Mouse (Mus musculus) heart, postnatal 0 days (tissue): ENCODE data around the gene Haghl. TPM values are rescaled to one million over a fixed set of nuclear protein-coding genes. Genes with fewer than 3 reads are reported as not detected.

ENCODE experiments used
- ATAC-seq: fragments of 200-750 bp; cut with Nextera tagmentation; 2 replicates; pipeline ENCODE4 v1.8.0; 2017; ENCODE audit warnings: low read depth, moderate number of reproducible peaks, moderate library complexity; ENCODE audit not compliant: insufficient read depth
- DNase-seq: peaks from one replicate; pipeline ENCODE4 v3.0.0-alpha.2; 2016; ENCODE audit warnings: low spot score
- H3K27ac ChIP-seq: fragments of 300-500 bp; sonication (generic); 2 replicates; pipeline ENCODE4 v1.5.1; 2014; ENCODE audit warnings: low read depth, mild to moderate bottlenecking
- H3K27me3 ChIP-seq: fragments of 300-500 bp; sonication (generic); 2 replicates; pipeline ENCODE4 v1.6.1; 2014; ENCODE audit warnings: low read length, mixed read lengths; ENCODE audit not compliant: control insufficient read depth, insufficient read depth
- H3K36me3 ChIP-seq: fragments of 300-500 bp; sonication (generic); replicated peaks from 2 replicates; pipeline ENCODE4 v1.6.1; 2014; ENCODE audit warnings: low read length, mixed read lengths; ENCODE audit not compliant: control insufficient read depth, insufficient read depth
- H3K4me1 ChIP-seq: fragments of 300-500 bp; sonication (generic); 2 replicates; pipeline ENCODE4 v1.6.1; 2014; ENCODE audit warnings: antibody characterized with exemption; ENCODE audit not compliant: control insufficient read depth, insufficient read depth
- H3K4me2 ChIP-seq: fragments of 300-500 bp; sonication (generic); 2 replicates; pipeline ENCODE4 v1.6.1; 2014; ENCODE audit warnings: low read depth, mild to moderate bottlenecking, low read length, moderate library complexity
- H3K4me3 ChIP-seq: fragments of 300-500 bp; sonication (generic); 2 replicates; pipeline ENCODE4 v1.5.1; 2014; ENCODE audit warnings: low read depth, low read length
- H3K9ac ChIP-seq: fragments of 300-500 bp; sonication (generic); replicated peaks from 2 replicates; pipeline ENCODE4 v1.6.1; 2014; ENCODE audit warnings: low read depth, low read length, mixed read lengths
- H3K9me3 ChIP-seq: fragments of 300-500 bp; sonication (generic); replicated peaks from 2 replicates; pipeline ENCODE4 v1.6.1; 2016; ENCODE audit warnings: low read length; ENCODE audit not compliant: control insufficient read depth
- CTCF ChIP-seq: IDR thresholded peaks from 2 replicates; pipeline ENCODE4 v1.5.1; 2016; ENCODE audit warnings: antibody characterized with exemption, control low read depth, low read depth
- EP300 ChIP-seq: IDR thresholded peaks from 2 replicates; pipeline ENCODE4 v1.6.1; 2016; ENCODE audit warnings: antibody characterized with exemption, low read depth
- WGBS: fragments of 180-500 bp; shearing (Covaris S2); extraction: QIAGEN DNeasy Blood & Tissue Kit; methylation state at CpG from one replicate; pipeline ENCODE4 v1.1.7; 2014; 5-methylcytosine and 5-hydroxymethylcytosine counted together
- polyA plus RNA-seq: library from polyadenylated mRNA; unstranded; fragments of >200 nt; fragmentation: Nextera tagmentation; extraction: Ambion mirVana; gene quantifications from 2 replicates; pipeline ENCODE4 v1.2.1, GENCODE M21; 2015
- total RNA-seq: library from RNA; depleted of rRNA; stranded (reverse); fragments of >200 nt; gene quantifications from 2 replicates; pipeline ENCODE4 v1.2.3, GENCODE M21; 2014; ENCODE audit warnings: low replicate concordance

Gene Haghl
- total and polyA plus RNA-seq, 2 experiments from 2014 or later: 47.7 to 50.3 TPM

DNA sequence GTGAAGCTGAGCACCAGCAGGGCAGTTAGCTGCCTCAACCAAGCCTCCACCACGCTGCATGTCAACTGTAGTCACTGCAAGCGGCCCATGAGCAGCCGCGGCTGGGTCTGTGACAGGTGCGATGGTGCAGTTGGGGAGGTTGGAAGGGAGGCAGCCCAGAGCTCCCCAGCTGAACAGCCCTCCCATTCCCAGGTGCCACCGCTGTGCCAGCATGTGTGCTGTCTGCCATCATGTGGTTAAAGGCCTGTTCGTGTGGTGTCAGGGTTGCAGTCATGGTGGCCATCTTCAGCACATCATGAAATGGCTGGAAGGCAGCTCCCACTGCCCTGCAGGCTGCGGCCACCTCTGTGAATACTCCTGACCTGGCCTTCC is 42.7 kb upstream of the Haghl start:
- H3K4me2 ChIP-seq: peak overlapping the region; percentile 92
- TF ChIP-seq EP300: no peak
- no peak for TF ChIP-seq CTCF
- peak overlapping the region; percentile 65 for H3K4me3 ChIP-seq
- no peak for ATAC-seq
- H3K27me3 ChIP-seq: no peaks in the 10 kb centered on the region
- peaks cover 37% of the 10 kb centered on the region for H3K4me1 ChIP-seq
- no peak overlapping the region for H3K9ac ChIP-seq
- no peaks in the 10 kb centered on the region for H3K9me3 ChIP-seq
- 85% methylated on average over 8 of the region's 8 CpGs for WGBS
- H3K36me3 ChIP-seq: peaks cover 33% of the 10 kb centered on the region
- H3K27ac ChIP-seq: peak overlapping the region; percentile 87; the same call in 1 of the 2 replicates
- no peak for DNase-seq

DNA sequence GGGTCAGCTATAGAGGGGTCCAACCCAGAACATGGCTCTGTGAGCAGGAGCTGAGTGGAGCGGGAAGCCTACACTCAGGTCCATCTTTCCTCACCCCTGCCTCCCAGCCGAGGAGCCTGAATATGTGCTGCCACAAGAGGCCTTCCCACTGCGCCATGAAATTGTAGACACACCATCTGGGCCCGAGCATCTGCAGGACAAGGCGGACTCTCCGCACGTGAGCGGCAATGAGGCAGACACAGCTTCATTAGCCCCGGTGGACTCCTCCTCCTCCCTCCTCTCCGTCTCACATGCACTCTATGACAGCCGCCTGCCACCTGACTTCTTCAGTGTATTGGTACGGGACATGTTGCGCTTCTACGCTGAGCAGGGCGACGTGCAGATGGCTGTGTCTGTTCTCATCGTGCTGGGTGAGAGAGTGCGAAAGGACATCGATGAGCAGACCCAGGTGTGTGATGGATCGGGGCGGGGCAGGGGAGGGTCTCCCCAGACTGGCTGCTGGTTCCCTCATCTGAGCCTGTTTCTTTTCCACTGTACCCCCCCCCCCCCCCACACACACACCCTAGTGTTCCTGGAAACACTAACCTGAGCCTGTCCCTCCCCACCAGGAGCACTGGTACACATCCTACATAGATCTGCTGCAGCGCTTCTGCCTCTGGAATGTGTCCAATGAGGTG is 42.2 kb upstream of the Haghl start:
- Histone ChIP-seq H3K36me3 (peaks cover 33% of the 10 kb centered on the region), H3K4me1 (peaks cover 37% of the 10 kb centered on the region)
- ATAC-seq: no peak

DNA sequence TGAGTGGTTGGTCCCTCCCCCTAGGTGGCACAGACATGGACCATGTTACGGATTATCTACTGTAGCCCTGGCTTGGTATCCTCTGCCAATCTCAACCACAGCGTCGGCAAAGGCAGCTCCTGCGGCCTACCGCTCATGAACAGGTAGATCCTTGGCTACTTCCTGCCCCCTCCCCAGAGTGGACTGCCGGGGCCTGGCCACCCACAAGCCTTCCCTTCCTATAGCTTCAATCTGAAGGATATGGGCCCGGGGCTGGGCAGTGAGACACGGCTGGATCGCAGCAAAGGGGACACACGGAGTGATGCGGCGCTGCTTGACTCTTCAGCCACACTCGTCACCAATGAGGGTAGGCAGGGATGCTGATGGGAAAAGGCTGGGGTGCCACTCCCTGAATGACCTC is 41.5 kb upstream of the Haghl start:
- H3K27me3 ChIP-seq: no peaks in the 10 kb centered on the region; the same call in 1 of the 2 replicates
- no peak for ATAC-seq
- no peak overlapping the region for H3K9ac ChIP-seq
- peaks cover 35% of the 10 kb centered on the region for H3K4me1 ChIP-seq
- H3K4me3 ChIP-seq: no peak overlapping the region
- no peak overlapping the region for H3K4me2 ChIP-seq
- H3K9me3 ChIP-seq: no peaks in the 10 kb centered on the region
- H3K36me3 ChIP-seq: peaks cover 33% of the 10 kb centered on the region
- 85% methylated on average over 13 of the region's 13 CpGs for WGBS
- TF ChIP-seq CTCF (no peak), EP300 (no peak)
- DNase-seq: no peak
- H3K27ac ChIP-seq: no peak overlapping the region

More for the DNA sequence above, 42.2 kb upstream of the Haghl start:
- WGBS: 90% methylated on average over 22 of the region's 22 CpGs
- Histone ChIP-seq H3K9me3 (no peaks in the 10 kb centered on the region), H3K27ac (no peak overlapping the region), H3K4me3 (no peak overlapping the region), H3K9ac (no peak overlapping the region), H3K27me3 (no peaks in the 10 kb centered on the region; the same call in 1 of the 2 replicates), H3K4me2 (no peak overlapping the region)
- TF ChIP-seq CTCF: no peak
- TF ChIP-seq EP300: no peak
- no peak for DNase-seq

DNA sequence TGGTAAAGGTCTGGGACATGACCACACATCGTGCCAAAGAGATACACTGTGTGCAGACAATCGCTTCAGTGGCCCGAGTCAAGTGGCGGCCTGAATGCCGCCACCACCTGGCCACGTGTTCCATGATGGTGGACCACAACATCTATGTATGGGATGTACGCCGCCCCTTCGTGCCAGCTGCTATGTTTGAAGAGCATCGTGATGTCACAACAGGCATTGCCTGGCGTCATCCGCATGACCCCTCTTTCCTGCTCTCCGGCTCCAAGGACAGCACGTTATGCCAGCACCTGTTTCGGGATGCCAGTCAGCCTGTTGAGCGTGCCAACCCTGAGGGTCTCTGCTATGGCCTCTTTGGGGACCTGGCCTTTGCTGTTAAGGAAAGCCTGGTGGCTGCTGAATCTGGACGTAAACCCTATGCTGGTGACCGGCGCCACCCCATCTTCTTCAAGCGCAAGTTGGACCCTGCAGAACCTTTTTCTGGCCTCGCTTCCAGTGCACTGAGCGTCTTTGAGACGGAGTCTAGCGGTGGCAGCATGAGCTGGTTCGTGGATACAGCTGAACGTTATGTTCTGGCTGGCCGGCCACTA is 40.6 kb upstream of the Haghl start:
- ATAC-seq: no peak
- Histone ChIP-seq H3K9ac (no peak overlapping the region), H3K4me2 (no peak overlapping the region), H3K4me1 (peaks cover 26% of the 10 kb centered on the region), H3K9me3 (no peaks in the 10 kb centered on the region), H3K4me3 (no peak overlapping the region), H3K36me3 (peaks cover 27% of the 10 kb centered on the region), H3K27me3 (peaks cover 3% of the 10 kb centered on the region; the same call in 1 of the 2 replicates), H3K27ac (no peak overlapping the region)
- no peak for TF ChIP-seq EP300
- TF ChIP-seq CTCF: no peak
- no peak for DNase-seq
- 92% methylated on average over 27 of the region's 27 CpGs for WGBS

DNA sequence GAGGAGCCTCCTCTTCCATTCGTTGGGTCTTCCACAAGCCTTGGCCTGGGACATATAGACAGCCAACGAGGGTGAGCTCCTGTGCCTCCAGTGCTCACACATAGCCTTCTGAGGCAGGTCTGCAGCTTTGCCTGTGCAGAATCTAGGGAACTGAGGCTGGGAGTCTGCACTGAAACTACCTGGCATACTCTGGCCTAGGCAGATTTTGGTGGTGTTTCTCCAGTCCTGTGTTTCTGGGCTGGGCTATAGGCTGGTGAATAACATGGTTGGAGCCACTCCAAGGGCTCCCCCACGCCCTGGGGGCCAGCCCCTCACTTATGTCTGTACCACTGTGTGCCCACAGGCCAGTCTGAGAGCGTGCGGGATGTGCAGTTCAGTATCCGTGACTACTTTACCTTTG is 39.8 kb upstream of the Haghl start:
- no peaks in the 10 kb centered on the region for H3K9me3 ChIP-seq
- H3K4me2 ChIP-seq: no peak overlapping the region
- TF ChIP-seq CTCF (no peak), EP300 (no peak)
- peaks cover 23% of the 10 kb centered on the region for H3K4me1 ChIP-seq
- no peak overlapping the region for H3K4me3 ChIP-seq
- no peak for ATAC-seq
- H3K9ac ChIP-seq: no peak overlapping the region
- peaks cover 20% of the 10 kb centered on the region for H3K36me3 ChIP-seq
- no peak for DNase-seq
- peaks cover 8% of the 10 kb centered on the region for H3K27me3 ChIP-seq
- 88% methylated on average over 6 of the region's 6 CpGs for WGBS
- H3K27ac ChIP-seq: no peak overlapping the region
